Mouse (Mus musculus) CH12.LX (cell line): ENCODE measurements around the gene Asphd2.

Experiments
- CHD1 ChIP-seq: IDR thresholded peaks from 2 replicates; pipeline ENCODE4 v1.6.1; 2012; ENCODE audit warnings: low read depth, low read length, improper control_type of control experiment, inconsistent platforms
- EP300 ChIP-seq: IDR thresholded peaks from 2 replicates; pipeline ENCODE4 v1.6.1; 2011; ENCODE audit warnings: low read length, improper control_type of control experiment
- RAD21 ChIP-seq: IDR thresholded peaks from 2 replicates; pipeline ENCODE4 v1.6.1; 2011; ENCODE audit warnings: low read depth, mild to moderate bottlenecking, low read length, improper control_type of control experiment, moderate library complexity
- SMC3 ChIP-seq: IDR thresholded peaks from 2 replicates; pipeline ENCODE4 v1.6.1; 2011; ENCODE audit warnings: low read depth, low read length, improper control_type of control experiment

- TF ChIP-seq SMC3 (no peak), CHD1 (no peak), RAD21 (no peak), EP300 (no peak)
These were observed 2.9 kb downstream of the Asphd2 start for GRCm38 (mm10) chr5:112391676-112392323.
